Mouse (Mus musculus): ENCODE results near the gene Gm20388.

Gene Gm20388

DNA sequence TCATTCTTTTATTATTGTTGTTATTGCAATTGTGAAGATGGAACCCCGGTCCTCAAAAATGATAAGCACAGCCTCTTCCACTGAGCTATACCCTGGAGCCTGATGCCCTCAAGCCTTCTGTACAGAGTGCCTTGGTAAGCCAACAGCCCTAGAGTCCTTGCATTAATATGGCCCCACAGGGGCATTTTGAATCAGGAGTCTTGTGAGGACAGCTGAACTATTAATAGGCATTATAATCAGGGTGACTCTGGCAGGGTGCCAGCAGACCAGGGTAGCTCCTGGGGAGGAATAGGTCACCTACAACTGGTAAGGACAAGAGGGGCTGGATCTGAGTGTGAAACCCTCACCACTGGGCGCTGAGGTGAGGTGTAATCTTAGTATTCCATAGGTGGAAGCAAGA lies 679.3 kb downstream of the Gm20388 start:
- intact Hi-C loops (cut with DNase I): loop anchor here (10.0 kb wide), 1 partner anchor 415 kb away; the partner anchor contains the start of gene Fam92b

DNA sequence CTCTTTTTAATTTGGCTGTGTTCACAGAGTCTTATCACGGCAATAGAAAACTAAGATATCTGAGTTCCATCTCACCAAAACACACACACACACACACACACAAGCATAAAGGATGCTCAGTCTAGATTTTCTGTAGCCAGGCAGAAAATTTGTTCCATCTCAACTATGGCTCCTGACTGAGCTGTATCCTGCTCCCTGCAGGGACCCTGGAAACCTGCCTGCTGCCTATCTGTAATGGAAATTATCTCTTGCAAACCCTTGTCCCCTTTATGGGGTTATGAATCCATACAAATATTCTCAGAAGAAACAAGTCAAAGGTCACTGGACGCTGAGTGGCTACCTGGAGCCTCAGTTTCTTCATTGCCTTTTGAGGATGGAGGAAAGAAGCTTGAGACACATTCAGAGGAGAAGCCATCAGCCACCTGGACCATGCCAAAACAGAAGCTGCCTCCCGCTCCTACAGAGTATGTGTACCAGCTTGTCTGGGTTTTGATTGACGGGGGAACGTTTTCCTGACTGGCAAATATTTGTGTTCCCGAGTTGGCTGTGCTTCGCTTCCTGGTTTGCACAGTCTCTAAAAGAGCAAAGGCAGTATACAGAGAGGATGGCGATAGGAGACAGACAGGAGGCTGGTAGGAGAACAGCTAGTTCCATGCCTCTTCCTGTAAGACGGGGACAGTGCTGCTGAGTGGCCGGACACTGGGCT lies 681.1 kb downstream of the Gm20388 start:
- intact Hi-C loops (cut with DNase I): loop anchor here (10.0 kb wide), 1 partner anchor 417 kb away; the partner anchor contains the start of gene Fam92b

GRCm38 (mm10) chr8:120594571-120594970 lies 683.9 kb downstream of the Gm20388 start:
- intact Hi-C loops (cut with DNase I): loop anchor here (10.0 kb wide), 1 partner anchor 420 kb away; the partner anchor contains the start of gene Fam92b

GRCm38 (mm10) chr8:120595963-120596362 lies 685.3 kb downstream of the Gm20388 start:
- intact Hi-C loops (cut with DNase I): loop anchor here (10.0 kb wide), 1 partner anchor 421 kb away; the partner anchor contains the start of gene Fam92b

- intact Hi-C loops (cut with DNase I): loop anchor here (10.0 kb wide), 1 partner anchor 424 kb away; the partner anchor contains the start of gene Fam92b
Observed at GRCm38 (mm10) chr8:120598579-120598978, 687.9 kb downstream of the Gm20388 start.

DNA sequence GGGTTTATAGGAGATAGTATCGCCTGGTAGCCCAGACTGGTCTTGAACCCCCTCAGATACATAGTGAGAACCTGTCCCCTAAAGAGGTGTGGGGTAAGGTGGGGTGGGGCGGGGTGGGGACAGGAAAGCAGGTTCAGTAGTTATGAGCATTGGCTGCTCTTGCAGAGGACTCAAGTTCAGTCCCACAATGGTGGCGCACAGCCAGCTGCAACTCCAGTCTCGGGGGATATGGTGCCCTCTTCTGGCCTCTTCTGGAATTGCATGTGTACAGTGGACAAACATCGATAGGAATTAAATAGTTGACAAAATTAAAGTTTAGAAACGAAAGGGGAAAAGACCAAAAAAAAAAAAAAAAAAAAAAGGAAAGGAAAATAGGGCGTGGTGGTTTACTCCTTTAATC lies 688.9 kb downstream of the Gm20388 start:
- intact Hi-C loops (cut with DNase I): loop anchor here (10.0 kb wide), 1 partner anchor 425 kb away; the partner anchor contains the start of gene Fam92b

- intact Hi-C loops (cut with DNase I): no loop called here
Observed at GRCm38 (mm10) chr8:120602672-120603071, 692.0 kb downstream of the Gm20388 start.

DNA sequence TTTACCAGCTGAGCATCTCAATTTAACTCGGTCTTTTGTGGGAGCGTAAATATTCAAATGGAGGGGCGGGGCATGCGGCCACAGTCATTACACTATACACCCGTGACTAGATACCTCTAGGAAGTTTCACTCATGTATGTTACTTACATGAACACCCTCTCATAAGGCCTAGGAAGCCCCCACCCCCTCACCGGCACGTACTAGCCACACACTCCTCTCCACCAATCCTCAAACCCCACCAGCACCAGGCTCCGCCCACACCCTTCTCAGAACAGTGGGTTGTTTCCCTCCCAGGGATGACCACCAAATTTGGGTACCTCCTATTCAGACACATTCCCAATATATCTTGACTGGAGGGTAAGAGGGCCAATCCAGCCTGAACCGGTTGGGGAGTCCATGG lies 696.8 kb downstream of the Gm20388 start:
- intact Hi-C loops (cut with DNase I): no loop called here

DNA sequence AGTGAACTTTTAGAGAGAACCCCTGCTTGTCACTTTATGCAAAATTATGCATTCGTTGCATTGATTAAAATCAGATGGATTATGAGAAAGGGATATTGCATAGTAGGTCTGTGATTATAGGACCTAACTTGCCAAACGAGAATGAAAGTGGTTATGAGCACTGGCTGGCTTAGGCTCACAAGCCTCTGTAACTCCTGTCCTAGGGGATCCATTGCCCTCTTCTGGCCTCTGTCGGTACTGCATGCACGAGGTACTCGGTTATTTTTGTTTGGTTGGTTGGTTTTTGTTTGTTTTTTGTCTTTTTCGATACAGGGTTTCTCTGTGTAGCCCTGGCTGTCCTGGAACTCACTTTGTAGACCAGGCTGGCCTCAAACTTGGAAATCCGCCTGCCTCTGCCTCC lies 697.2 kb downstream of the Gm20388 start:
- intact Hi-C loops (cut with DNase I): no loop called here

- intact Hi-C loops (cut with DNase I): no loop called here
Observed at GRCm38 (mm10) chr8:120610824-120611223, 700.2 kb downstream of the Gm20388 start.

DNA sequence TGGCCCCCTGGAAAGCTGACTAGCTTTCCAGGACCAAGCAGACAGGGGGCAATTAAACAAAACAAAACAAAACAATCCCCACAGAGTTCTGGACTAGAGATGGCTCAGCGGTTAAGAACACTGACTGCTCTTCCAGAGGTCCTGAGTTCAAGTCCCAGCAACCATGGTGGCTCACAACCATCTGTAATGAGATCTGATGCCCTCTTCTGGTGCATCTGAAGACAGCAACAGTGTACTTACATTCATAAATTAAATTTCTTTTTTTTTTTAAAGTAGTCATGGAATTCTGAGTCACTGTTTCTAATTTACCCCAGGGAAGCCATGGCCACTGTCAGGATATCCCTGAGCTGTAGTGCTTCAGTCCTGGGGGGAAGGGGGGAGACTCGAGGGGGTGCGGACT lies 703.9 kb downstream of the Gm20388 start:
- intact Hi-C loops (cut with DNase I): no loop called here

- intact Hi-C loops (cut with DNase I): no loop called here
Observed at GRCm38 (mm10) chr8:120616663-120617626, 706.3 kb downstream of the Gm20388 start.

DNA sequence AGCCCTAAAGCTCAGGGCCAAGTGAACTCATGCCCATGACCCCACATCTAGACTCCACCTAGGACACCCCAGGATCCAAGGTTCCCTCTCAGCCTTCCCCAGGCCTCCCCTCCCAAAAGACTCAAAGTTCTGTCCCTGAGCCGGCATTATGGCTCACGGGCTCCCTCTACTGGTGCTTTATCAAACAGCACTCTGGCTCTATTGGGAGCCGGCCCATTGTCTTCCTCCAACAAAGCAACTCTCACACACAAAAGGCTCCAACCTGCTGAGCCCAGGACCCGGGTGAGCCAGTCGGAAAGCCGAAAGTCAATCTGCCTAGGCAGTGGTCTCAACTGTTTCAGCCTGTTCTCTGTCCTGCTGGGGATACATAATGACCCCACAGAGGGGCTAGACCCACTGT lies 707.5 kb downstream of the Gm20388 start:
- intact Hi-C loops (cut with DNase I): no loop called here

GRCm38 (mm10) chr8:120619235-120620180 lies 708.9 kb downstream of the Gm20388 start:
- intact Hi-C loops (cut with DNase I): no loop called here

- intact Hi-C loops (cut with DNase I): no loop called here
Observed at GRCm38 (mm10) chr8:120620441-120620840, 709.8 kb downstream of the Gm20388 start.

DNA sequence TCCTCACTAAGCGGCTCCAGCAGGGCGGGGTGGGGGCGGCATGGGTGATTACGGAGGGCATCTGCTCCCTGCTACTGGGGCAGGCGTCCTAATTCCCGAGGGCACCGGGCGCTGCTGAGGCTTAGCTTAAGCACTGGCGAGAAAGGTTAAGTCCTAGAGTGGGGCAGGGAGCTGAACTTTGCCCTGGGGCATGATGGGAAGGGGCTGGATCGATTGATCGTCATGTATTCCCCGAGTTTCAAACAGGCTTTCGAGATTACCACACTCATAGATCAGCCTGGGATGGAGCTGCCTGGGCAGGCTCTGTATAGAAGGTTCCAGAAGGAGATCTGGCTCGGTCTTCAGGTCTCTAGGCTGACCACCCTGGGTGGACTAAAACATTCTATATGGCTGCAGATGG lies 711.5 kb downstream of the Gm20388 start:
- intact Hi-C loops (cut with DNase I): no loop called here

GRCm38 (mm10) chr8:120623608-120624007 lies 713.0 kb downstream of the Gm20388 start:
- intact Hi-C loops (cut with DNase I): no loop called here

GRCm38 (mm10) chr8:120626461-120626860 lies 715.8 kb downstream of the Gm20388 start:
- intact Hi-C loops (cut with DNase I): no loop called here

GRCm38 (mm10) chr8:120627298-120627697 lies 716.7 kb downstream of the Gm20388 start:
- intact Hi-C loops (cut with DNase I): no loop called here

DNA sequence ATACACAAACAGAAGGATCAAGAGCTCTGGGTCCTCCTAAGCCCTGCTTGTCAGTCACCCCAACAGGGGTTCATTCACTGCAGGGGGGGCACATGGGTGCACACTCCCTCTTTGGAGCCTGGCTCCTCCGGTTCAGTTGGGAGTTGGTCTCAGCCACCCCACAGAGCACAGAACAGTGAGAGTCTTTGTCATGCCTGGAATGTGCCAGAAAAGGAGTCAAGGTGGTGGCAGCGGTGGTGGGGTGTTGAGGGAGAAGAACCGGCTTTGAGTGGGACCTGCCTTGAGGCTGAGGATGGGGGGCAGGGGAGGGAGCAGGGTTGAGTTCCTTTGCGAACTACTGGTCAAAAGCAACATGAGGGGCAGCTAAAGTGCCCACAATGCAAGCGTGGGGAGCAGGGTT lies 719.4 kb downstream of the Gm20388 start:
- intact Hi-C loops (cut with DNase I): no loop called here

- intact Hi-C loops (cut with DNase I): no loop called here
Observed at GRCm38 (mm10) chr8:120630848-120631247, 720.2 kb downstream of the Gm20388 start.

All from adrenal gland (tissue).